Mouse (Mus musculus) ES-E14 (cell line): ENCODE results near the gene Zfp664. TPM values are rescaled to one million over a fixed set of nuclear protein-coding genes. Genes with fewer than 3 reads are reported as not detected.
A peak's percentile ranks its signal among the peaks of the same experiment; 100 is the strongest.

Experiments used
- DNase-seq: peaks from one replicate; pipeline ENCODE4 v3.0.0-alpha.2; 2013; ENCODE audit warnings: low read depth, low spot score
- H3K27ac ChIP-seq: 2 replicates; pipeline ENCODE4 v1.5.1; 2012; ENCODE audit warnings: low read depth, mild to moderate bottlenecking, low read length, moderate library complexity, mixed read lengths; ENCODE audit not compliant: poor library complexity, insufficient read depth, severe bottlenecking
- H3K36me3 ChIP-seq: 2 replicates; pipeline ENCODE4 v1.6.1; 2012; ENCODE audit warnings: mild to moderate bottlenecking, low read length, moderate library complexity, mixed read lengths; ENCODE audit not compliant: control insufficient read depth, poor library complexity, insufficient read depth, severe bottlenecking
- H3K4me1 ChIP-seq, 2 experiments: fragments of 150-350 bp in 1 of 2; sonication (generic) in 1 of 2; 2 replicates each; pipeline ENCODE4 v1.6.1; 2012; ENCODE audit warnings: low read length in 2 of 2, mild to moderate bottlenecking in 1 of 2, mixed read lengths in 1 of 2; ENCODE audit not compliant: control insufficient read depth in 2 of 2, insufficient read depth in 2 of 2, poor library complexity in 1 of 2
- H3K4me3 ChIP-seq, 2 experiments: fragments of 150-350 bp in 1 of 2; sonication (generic) in 1 of 2; 2 replicates each; pipeline ENCODE4 v1.5.1; 2012; ENCODE audit warnings: low read length in 2 of 2, low read depth in 1 of 2, mild to moderate bottlenecking in 1 of 2, mixed read lengths in 1 of 2; ENCODE audit not compliant: insufficient read depth in 1 of 2, poor library complexity in 1 of 2, severe bottlenecking in 1 of 2
- H3K9ac ChIP-seq: 2 replicates; pipeline ENCODE4 v1.6.1; 2012; ENCODE audit warnings: low read depth, mild to moderate bottlenecking, low read length, mixed read lengths; ENCODE audit not compliant: poor library complexity, insufficient read depth, severe bottlenecking
- H3K9me3 ChIP-seq: fragments of 150-350 bp; sonication (generic); 2 replicates; pipeline ENCODE4 v1.6.1; 2012; ENCODE audit warnings: low read depth, mild to moderate bottlenecking, low read length; ENCODE audit not compliant: control insufficient read depth, insufficient read depth
- CHD2 ChIP-seq: IDR thresholded peaks from 2 replicates; pipeline ENCODE4 v1.6.1; 2014; ENCODE audit warnings: mild to moderate bottlenecking, low read depth, low read length, inconsistent platforms
- HCFC1 ChIP-seq: IDR thresholded peaks from 2 replicates; pipeline ENCODE4 v1.6.1; 2012; ENCODE audit warnings: low read length, inconsistent platforms, borderline replicate concordance; ENCODE audit not compliant: insufficient read depth
- MAFK ChIP-seq: IDR thresholded peaks from 2 replicates; pipeline ENCODE4 v1.6.1; 2014; ENCODE audit warnings: mild to moderate bottlenecking, low read depth, low read length, inconsistent platforms; ENCODE audit not compliant: insufficient read depth
- ZC3H11A ChIP-seq: IDR thresholded peaks from 2 replicates; pipeline ENCODE4 v1.6.1; 2012; ENCODE audit warnings: low read depth, mild to moderate bottlenecking, inconsistent platforms, low read length, borderline replicate concordance
- ZNF384 ChIP-seq: IDR thresholded peaks from 2 replicates; pipeline ENCODE4 v1.6.1; 2012; ENCODE audit warnings: low read depth, low read length, inconsistent platforms
- in situ Hi-C, 2 experiments: fragments of 600-800 bp; cut with MboI; formaldehyde crosslinking; loops; one replicate each; pipeline ENCODE4 v1.15.1; 2025; ENCODE audit warnings: low sequenced_read_pairs in 2 of 2, inconsistent platforms in 1 of 2; ENCODE audit not compliant: unreplicated experiment in 2 of 2
- total RNA-seq: library from RNA; depleted of rRNA; stranded (reverse); fragments of 300-350 nt; gene quantifications from 2 replicates; pipeline ENCODE4 v1.2.3, GENCODE M21; 2012

The Zfp664 gene
- total RNA-seq, 1 experiment = 27.4 TPM

DNA sequence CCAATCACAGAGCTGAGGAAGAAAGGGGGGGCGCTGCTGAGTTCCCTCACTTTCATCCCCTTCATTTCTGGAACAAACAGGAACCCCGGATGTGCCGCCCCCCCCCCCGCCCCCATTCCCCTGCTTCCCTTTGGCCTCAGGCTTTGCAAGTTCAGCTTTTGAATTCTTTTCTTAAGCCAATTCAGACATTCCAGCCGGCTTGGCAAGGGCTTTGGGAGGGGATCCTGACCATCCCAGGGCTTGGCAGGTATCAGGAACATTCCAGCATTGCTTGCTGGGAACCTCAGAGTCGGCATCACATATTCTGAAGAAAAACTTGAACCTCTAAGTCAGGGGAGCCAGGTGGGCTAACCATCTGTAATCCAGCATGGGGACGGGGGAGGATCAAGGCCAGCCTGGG is 49.8 kb downstream of the Zfp664 start:
- no peak overlapping the region for H3K9ac ChIP-seq
- in situ Hi-C loops = loop anchor here in 1 of 2 experiments (5.0 kb wide), 1 partner anchor 100 kb away; no protein-coding TSS in a partner anchor
- DNase-seq = no peak

DNA sequence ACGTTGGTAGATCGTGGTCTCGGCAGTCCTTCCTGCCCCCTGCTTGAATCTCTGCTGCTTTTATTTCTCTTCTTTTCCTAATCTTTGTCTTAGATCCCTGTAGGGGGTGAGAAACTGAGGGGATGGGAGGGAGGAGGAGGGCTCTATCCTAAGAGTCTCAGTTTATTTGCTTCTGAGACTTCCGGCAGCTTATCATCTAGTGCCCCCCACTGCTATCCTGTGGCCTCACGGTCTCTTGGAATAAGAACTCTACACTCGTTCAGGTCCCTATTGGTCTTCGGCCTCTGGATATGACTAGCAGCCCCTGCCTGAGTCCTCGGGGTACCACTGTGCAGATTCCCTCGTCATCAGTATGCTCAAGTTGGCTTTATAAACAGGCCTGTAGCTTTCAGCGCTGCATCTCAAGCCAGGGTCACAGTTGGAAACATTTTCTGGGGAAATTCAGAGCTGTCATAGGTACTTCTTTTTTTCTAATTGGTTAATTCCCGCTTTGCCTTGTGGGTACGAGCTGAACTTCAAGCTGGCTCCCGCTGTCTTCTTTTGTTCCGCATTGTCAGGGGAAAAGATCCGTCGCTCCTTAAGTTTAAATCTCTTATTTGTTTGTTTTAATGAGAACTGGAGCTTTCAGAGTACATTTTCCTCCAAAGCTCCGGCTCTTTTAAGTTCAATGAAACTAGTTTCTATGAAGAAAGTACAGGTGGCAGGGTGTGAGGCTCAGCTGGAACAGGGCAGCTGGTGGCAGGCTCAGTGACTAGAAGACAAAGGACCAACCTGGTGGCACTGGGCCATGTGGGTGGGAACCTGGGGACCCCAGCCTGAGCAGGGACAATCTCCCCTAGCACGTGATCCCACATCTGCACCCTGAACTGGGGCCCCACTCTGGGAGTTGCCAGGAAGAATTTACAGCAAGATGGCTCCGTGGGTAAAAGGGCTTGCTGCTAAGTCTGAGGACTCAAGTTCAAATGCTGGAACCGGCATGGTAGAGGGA is 50.7 kb downstream of the Zfp664 start:
- H3K4me3 ChIP-seq = 0 out of 4 replicates have a peak overlapping the region, but pooled peaks of 1 of the 2 experiments have one; percentile 1
- TF ChIP-seq HCFC1 = no peak
- TF ChIP-seq MAFK = no peak
- TF ChIP-seq CHD2 = no peak
- TF ChIP-seq ZNF384 = no peak
- TF ChIP-seq ZC3H11A = no peak
- H3K36me3 ChIP-seq = no peaks in the 10 kb centered on the region
- in situ Hi-C loops = loop anchor here in 1 of 2 experiments (5.0 kb wide), 1 partner anchor 99 kb away; no protein-coding TSS in a partner anchor
- DNase-seq = no peak
- no peaks in the 10 kb centered on the region for H3K9me3 ChIP-seq
- no peak overlapping the region for H3K27ac ChIP-seq
- H3K9ac ChIP-seq = no peak overlapping the region
- peaks cover 0 to 12% of the 10 kb centered on the region in 2 experiments; a peak in 3 of 4 replicates for H3K4me1 ChIP-seq

More for the DNA sequence above, 49.8 kb downstream of the Zfp664 start:
- Histone ChIP-seq H3K27ac (no peak overlapping the region), H3K4me3 (no peak overlapping the region), H3K36me3 (no peaks in the 10 kb centered on the region), H3K4me1 (peaks cover 0 to 12% of the 10 kb centered on the region in 2 experiments; a peak in 3 of 4 replicates), H3K9me3 (no peaks in the 10 kb centered on the region)
- no peak for TF ChIP-seq HCFC1
- no peak for TF ChIP-seq ZC3H11A
- no peak for TF ChIP-seq MAFK
- TF ChIP-seq CHD2 = no peak
- TF ChIP-seq ZNF384 = no peak

DNA sequence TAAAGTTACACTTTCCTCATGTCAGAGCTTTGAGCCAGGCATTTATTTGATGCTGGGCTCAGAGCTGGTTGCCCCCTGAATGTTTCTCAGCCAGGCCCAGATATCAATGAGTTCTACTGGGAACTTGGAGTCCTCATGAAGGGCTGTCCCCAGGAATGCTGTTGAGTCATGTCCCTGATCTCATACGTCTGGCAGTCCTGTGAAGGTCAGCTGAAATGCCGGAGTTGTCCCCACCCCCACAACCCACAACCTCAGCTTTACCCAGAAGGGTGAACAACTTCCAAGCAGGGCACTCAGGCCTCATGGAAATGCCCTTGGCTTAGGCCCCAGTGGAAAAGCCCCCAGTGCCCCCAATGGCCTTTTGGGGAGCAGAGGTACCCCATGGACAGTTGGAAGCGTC is 57.3 kb downstream of the Zfp664 start:
- in situ Hi-C loops = no loop called here
- TF ChIP-seq ZNF384 = no peak
- TF ChIP-seq HCFC1 = no peak
- TF ChIP-seq CHD2 = no peak
- no peak for TF ChIP-seq MAFK
- TF ChIP-seq ZC3H11A = no peak

DNA sequence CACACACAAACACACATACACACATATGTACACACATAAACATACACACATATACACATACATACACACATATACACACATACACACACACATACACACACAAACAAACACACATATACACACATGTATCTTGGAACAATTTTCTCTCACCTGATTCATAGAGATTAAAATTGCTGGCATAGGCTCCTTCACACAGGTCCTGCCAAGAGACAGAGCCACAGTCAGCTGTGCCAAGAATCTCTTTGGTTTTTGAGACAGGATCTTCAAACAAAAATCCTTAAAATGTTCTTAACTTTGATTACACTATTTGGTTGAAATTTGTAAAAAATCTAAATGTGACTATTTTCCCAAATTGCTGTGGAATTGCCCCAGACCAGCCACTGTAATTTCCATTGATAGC is 58.9 kb downstream of the Zfp664 start:
- H3K9ac ChIP-seq = no peak overlapping the region
- no peaks in the 10 kb centered on the region for H3K9me3 ChIP-seq
- H3K4me1 ChIP-seq = peaks cover 5 to 15% of the 10 kb centered on the region in 2 experiments; a peak in 3 of 4 replicates
- no peaks in the 10 kb centered on the region for H3K36me3 ChIP-seq
- in situ Hi-C loops = no loop called here
- no peak for DNase-seq
- TF ChIP-seq CHD2 (no peak), MAFK (no peak), ZNF384 (no peak), HCFC1 (no peak), ZC3H11A (no peak)
- H3K27ac ChIP-seq = no peak overlapping the region
- no peak overlapping the region for H3K4me3 ChIP-seq

More for the DNA sequence above, 57.3 kb downstream of the Zfp664 start:
- Histone ChIP-seq H3K9ac (no peak overlapping the region), H3K4me3 (no peak overlapping the region), H3K36me3 (no peaks in the 10 kb centered on the region), H3K9me3 (no peaks in the 10 kb centered on the region), H3K27ac (no peak overlapping the region), H3K4me1 (peaks cover 5 to 18% of the 10 kb centered on the region in 2 experiments; a peak in 3 of 4 replicates)
- no peak for DNase-seq
